Mouse (Mus musculus) forebrain, embryonic 13.5 days (tissue): ENCODE measurements at regions not wholly inside any gene's neighbourhood (a gene's known extent, or its start where the extent isn't known, plus 50 kb on each side); places are given as distances from the start of the nearest gene placed in this dataset.

Experiments
- ATAC-seq: fragments of 200-750 bp; cut with Nextera tagmentation; 2 replicates; pipeline ENCODE4 v1.8.0; 2017
- H3K27ac ChIP-seq: fragments of 300-500 bp; sonication (generic); 2 replicates; pipeline ENCODE4 v1.5.1; 2015; ENCODE audit warnings: inconsistent platforms, mild to moderate bottlenecking, moderate library complexity
- H3K27me3 ChIP-seq: fragments of 300-500 bp; sonication (generic); 2 replicates; pipeline ENCODE4 v1.6.1; 2015; ENCODE audit warnings: mild to moderate bottlenecking, inconsistent platforms
- H3K36me3 ChIP-seq: fragments of 300-500 bp; sonication (generic); 2 replicates; pipeline ENCODE4 v1.6.1; 2015; ENCODE audit warnings: mild to moderate bottlenecking, inconsistent platforms; ENCODE audit not compliant: poor library complexity, severe bottlenecking
- H3K4me1 ChIP-seq: fragments of 300-500 bp; sonication (generic); 2 replicates; pipeline ENCODE4 v1.6.1; 2015; ENCODE audit warnings: inconsistent platforms
- H3K4me2 ChIP-seq: fragments of 300-500 bp; sonication (generic); 2 replicates; pipeline ENCODE4 v1.6.1; 2015; ENCODE audit warnings: inconsistent platforms, mild to moderate bottlenecking, moderate library complexity
- H3K4me3 ChIP-seq: fragments of 300-500 bp; sonication (generic); 2 replicates; pipeline ENCODE4 v1.5.1; 2015; ENCODE audit warnings: mild to moderate bottlenecking, inconsistent platforms
- H3K9ac ChIP-seq: fragments of 300-500 bp; sonication (generic); 2 replicates; pipeline ENCODE4 v1.6.1; 2015; ENCODE audit warnings: mild to moderate bottlenecking, inconsistent platforms
- H3K9me3 ChIP-seq: fragments of 300-500 bp; sonication (generic); replicated peaks from 2 replicates; pipeline ENCODE4 v1.6.1; 2016; ENCODE audit warnings: inconsistent platforms
- WGBS: fragments of 180-500 bp; shearing (Covaris S2); methylation state at CpG from one replicate; pipeline ENCODE4 v1.1.7; 2015; 5-methylcytosine and 5-hydroxymethylcytosine counted together

- H3K27ac ChIP-seq: no peak overlapping the region
- 70% methylated on average over 8 of the region's 8 CpGs for WGBS
- no peak overlapping the region for H3K9ac ChIP-seq
- no peak for ATAC-seq
- H3K4me2 ChIP-seq: no peak overlapping the region
- H3K36me3 ChIP-seq: no peaks in the 10 kb centered on the region
- peaks cover 6% of the 10 kb centered on the region; the same call in 1 of the 2 replicates for H3K27me3 ChIP-seq
- H3K9me3 ChIP-seq: no peaks in the 10 kb centered on the region
- H3K4me1 ChIP-seq: peaks cover 5% of the 10 kb centered on the region
- H3K4me3 ChIP-seq: no peak overlapping the region
Measured at GRCm38 (mm10) chr11:22620912-22621705, 109.2 kb downstream of the Tmem17 start.

DNA sequence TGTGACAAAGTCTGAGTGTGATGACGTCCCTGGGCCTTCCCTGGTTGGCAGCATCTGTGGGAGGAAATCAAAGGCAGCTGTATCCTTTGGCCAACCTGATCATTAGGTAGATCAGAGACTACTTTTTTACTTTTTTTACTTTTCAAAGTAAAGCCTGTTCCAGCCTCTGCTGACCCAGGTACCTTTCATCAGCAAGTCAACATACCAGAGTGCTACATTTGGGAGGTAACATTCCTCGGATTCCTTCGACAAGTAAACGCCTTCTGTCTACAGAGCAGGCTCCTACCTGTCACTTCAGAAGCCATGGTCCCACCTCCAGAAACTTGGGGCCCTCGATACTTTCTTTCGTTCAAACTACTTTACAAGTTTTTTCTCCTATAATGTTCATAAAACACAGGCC lies 110.0 kb downstream of the Tmem17 start:
- ATAC-seq: no peak
- Histone ChIP-seq H3K9ac (no peak overlapping the region), H3K9me3 (no peaks in the 10 kb centered on the region), H3K4me1 (peaks cover 5% of the 10 kb centered on the region), H3K4me2 (no peak overlapping the region), H3K4me3 (no peak overlapping the region), H3K27me3 (peaks cover 6% of the 10 kb centered on the region; the same call in 1 of the 2 replicates), H3K27ac (no peak overlapping the region), H3K36me3 (no peaks in the 10 kb centered on the region)
- 73% methylated on average over 6 of the region's 6 CpGs for WGBS

DNA sequence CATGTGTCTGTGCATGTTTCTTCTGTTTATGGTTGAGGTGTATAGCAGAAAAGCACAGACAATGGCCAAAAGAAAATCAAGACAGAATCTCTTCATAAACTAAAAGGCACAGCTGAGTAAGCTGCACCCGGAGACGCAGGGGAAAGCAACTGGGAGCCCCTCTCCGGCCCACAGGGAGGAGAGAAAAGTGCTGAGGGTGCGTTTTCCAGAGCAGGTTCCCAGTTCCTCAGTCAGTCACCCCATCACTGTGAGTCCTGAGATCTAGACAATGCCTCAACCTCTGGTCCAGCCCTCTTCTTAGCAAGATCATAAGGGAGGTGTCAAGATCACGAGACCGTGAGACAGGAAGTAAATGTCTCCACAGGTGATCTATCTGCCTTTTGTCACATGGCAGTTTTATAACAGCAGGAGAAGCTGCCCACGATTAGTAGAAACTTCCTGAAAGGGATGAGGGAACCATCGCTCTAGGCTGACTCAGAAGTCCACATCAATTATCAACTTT lies 110.7 kb downstream of the Tmem17 start:
- 71% methylated on average over 8 of the region's 8 CpGs for WGBS
- Histone ChIP-seq H3K27ac (no peak overlapping the region), H3K9ac (no peak overlapping the region), H3K4me3 (no peak overlapping the region), H3K36me3 (no peaks in the 10 kb centered on the region), H3K27me3 (peaks cover 6% of the 10 kb centered on the region; the same call in 1 of the 2 replicates), H3K4me2 (no peak overlapping the region), H3K9me3 (no peaks in the 10 kb centered on the region), H3K4me1 (no peaks in the 10 kb centered on the region; the same call in 1 of the 2 replicates)
- no peak for ATAC-seq

- Histone ChIP-seq H3K27ac (no peak overlapping the region), H3K9me3 (no peaks in the 10 kb centered on the region), H3K4me3 (no peak overlapping the region), H3K27me3 (no peaks in the 10 kb centered on the region), H3K4me1 (no peaks in the 10 kb centered on the region), H3K4me2 (no peak overlapping the region), H3K9ac (no peak overlapping the region), H3K36me3 (no peaks in the 10 kb centered on the region)
- ATAC-seq: no peak
- WGBS: 94% methylated on average over 1 of the region's 1 CpGs
Measured at GRCm38 (mm10) chr11:22626407-22626806, 114.5 kb downstream of the Tmem17 start.

- no peak for ATAC-seq
- H3K27ac ChIP-seq: no peak overlapping the region
Measured at GRCm38 (mm10) chr11:22628497-22628896, 116.6 kb downstream of the Tmem17 start.

DNA sequence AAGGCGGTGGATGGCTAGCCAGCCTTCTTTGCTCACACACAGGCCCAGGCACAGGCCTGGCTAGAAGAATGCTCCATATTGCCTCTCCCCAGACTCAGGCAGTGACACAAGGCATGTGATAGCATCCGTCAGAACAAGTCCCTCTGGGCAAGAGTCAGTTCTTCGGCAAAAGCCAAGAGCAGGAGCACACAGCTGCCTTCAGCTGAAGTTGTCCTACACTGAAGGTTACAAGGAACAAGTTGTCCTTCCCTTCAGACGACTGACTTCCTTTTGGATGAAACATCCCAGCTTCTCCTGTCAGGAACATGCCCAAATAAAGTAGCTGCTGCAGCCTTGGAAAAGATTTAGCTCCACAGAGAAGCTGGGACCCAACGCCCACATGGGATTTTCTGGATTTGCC lies 117.1 kb downstream of the Tmem17 start:
- H3K27me3 ChIP-seq: no peaks in the 10 kb centered on the region
- no peak overlapping the region for H3K9ac ChIP-seq
- ATAC-seq: no peak
- no peak overlapping the region for H3K4me2 ChIP-seq
- H3K4me1 ChIP-seq: peaks cover 5% of the 10 kb centered on the region; the same call in 1 of the 2 replicates
- no peaks in the 10 kb centered on the region for H3K36me3 ChIP-seq
- WGBS: 84% methylated on average over 5 of the region's 5 CpGs
- no peak overlapping the region for H3K4me3 ChIP-seq
- no peak overlapping the region for H3K27ac ChIP-seq
- H3K9me3 ChIP-seq: no peaks in the 10 kb centered on the region

More at GRCm38 (mm10) chr11:22628497-22628896, 116.6 kb downstream of the Tmem17 start:
- Histone ChIP-seq H3K36me3 (no peaks in the 10 kb centered on the region), H3K9ac (no peak overlapping the region), H3K4me1 (peaks cover 5% of the 10 kb centered on the region; the same call in 1 of the 2 replicates), H3K27me3 (no peaks in the 10 kb centered on the region), H3K9me3 (no peaks in the 10 kb centered on the region), H3K4me2 (no peak overlapping the region), H3K4me3 (no peak overlapping the region)
- 89% methylated on average over 5 of the region's 5 CpGs for WGBS

DNA sequence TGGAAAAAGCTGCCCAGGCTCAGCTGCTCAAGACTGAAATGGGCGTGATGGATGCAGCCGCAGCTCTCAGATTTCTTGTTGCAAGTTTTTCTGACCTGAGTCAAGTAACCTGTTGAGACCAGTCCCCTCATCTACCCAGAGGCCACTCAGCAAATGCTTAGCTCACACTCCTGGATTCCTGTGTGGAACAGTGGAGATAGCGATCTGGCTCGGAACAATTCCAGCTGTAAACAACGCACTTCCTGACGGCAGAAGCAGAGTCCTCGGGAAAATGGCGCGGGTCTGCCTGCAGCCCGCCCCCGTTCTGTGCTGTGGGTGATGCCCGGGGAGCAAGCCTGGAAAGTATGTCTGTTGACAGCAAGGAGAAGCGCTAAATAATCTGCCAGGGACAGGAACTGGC lies 117.7 kb downstream of the Tmem17 start:
- no peak overlapping the region for H3K4me3 ChIP-seq
- no peaks in the 10 kb centered on the region for H3K36me3 ChIP-seq
- H3K9ac ChIP-seq: no peak overlapping the region; the same call in 1 of the 2 replicates
- H3K27ac ChIP-seq: no peak overlapping the region
- no peaks in the 10 kb centered on the region for H3K27me3 ChIP-seq
- peak overlapping the region; percentile 23 for H3K4me2 ChIP-seq
- ATAC-seq: no peak
- no peaks in the 10 kb centered on the region for H3K9me3 ChIP-seq
- H3K4me1 ChIP-seq: peaks cover 5% of the 10 kb centered on the region; the same call in 1 of the 2 replicates
- 35% methylated on average over 13 of the region's 13 CpGs for WGBS

GRCm38 (mm10) chr11:22629991-22630390 lies 118.1 kb downstream of the Tmem17 start:
- H3K9ac ChIP-seq: no peak overlapping the region; the same call in 1 of the 2 replicates
- no peak overlapping the region for H3K27ac ChIP-seq
- H3K4me2 ChIP-seq: peak overlapping the region; percentile 23
- 84% methylated on average over 4 of the region's 4 CpGs for WGBS
- no peaks in the 10 kb centered on the region for H3K9me3 ChIP-seq
- H3K4me3 ChIP-seq: no peak overlapping the region
- ATAC-seq: no peak
- H3K27me3 ChIP-seq: no peaks in the 10 kb centered on the region
- no peaks in the 10 kb centered on the region for H3K36me3 ChIP-seq
- H3K4me1 ChIP-seq: peaks cover 5% of the 10 kb centered on the region; the same call in 1 of the 2 replicates

DNA sequence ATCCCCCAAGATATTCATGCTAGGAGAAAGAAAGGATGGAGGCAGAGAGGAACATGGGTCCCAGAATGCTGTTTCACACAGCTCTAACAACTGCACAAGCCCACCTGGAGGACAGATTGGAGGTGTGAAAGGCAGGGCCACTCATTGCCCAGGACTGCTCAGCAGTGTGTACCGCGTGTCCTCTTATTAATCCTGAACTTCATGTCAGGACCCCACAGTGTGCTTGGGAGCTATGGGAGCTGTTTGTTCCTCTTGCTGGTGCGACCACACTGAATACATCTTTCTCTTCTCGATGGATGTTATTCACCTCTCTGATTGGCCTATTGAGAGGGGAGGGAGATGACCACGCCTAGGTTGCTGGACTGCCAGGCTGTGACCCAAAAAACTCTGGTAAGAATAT lies 119.1 kb downstream of the Tmem17 start:
- no peaks in the 10 kb centered on the region for H3K9me3 ChIP-seq
- H3K4me1 ChIP-seq: peaks cover 5% of the 10 kb centered on the region; the same call in 1 of the 2 replicates
- no peaks in the 10 kb centered on the region for H3K27me3 ChIP-seq
- 81% methylated on average over 5 of the region's 5 CpGs for WGBS
- no peak overlapping the region for H3K4me3 ChIP-seq
- no peak overlapping the region for H3K27ac ChIP-seq
- H3K36me3 ChIP-seq: no peaks in the 10 kb centered on the region
- no peak overlapping the region for H3K9ac ChIP-seq
- ATAC-seq: no peak
- H3K4me2 ChIP-seq: no peak overlapping the region

- Histone ChIP-seq H3K9ac (no peak overlapping the region), H3K36me3 (no peaks in the 10 kb centered on the region), H3K9me3 (no peaks in the 10 kb centered on the region), H3K4me2 (peak overlapping the region; percentile 44), H3K27ac (no peak overlapping the region), H3K4me3 (no peak overlapping the region), H3K4me1 (peaks cover 5% of the 10 kb centered on the region; the same call in 1 of the 2 replicates), H3K27me3 (no peaks in the 10 kb centered on the region)
- ATAC-seq: peak; percentile 72
- whole genome bisulfite sequencing: 6% methylated on average over 6 of the region's 6 CpGs
Measured at GRCm38 (mm10) chr11:22631606-22632313, 119.9 kb downstream of the Tmem17 start.

- ATAC-seq: peak; percentile 37; the same call in 1 of the 2 replicates
- Histone ChIP-seq H3K27ac (no peak overlapping the region), H3K4me2 (no peak overlapping the region), H3K4me1 (peaks cover 5% of the 10 kb centered on the region; the same call in 1 of the 2 replicates), H3K9me3 (no peaks in the 10 kb centered on the region), H3K9ac (no peak overlapping the region), H3K27me3 (no peaks in the 10 kb centered on the region), H3K4me3 (no peak overlapping the region), H3K36me3 (no peaks in the 10 kb centered on the region)
Measured at GRCm38 (mm10) chr11:22632314-22632700, 120.4 kb downstream of the Tmem17 start.

- Histone ChIP-seq H3K36me3 (no peaks in the 10 kb centered on the region), H3K4me2 (no peak overlapping the region), H3K4me1 (peaks cover 5% of the 10 kb centered on the region; the same call in 1 of the 2 replicates), H3K27me3 (no peaks in the 10 kb centered on the region), H3K27ac (no peak overlapping the region), H3K9me3 (no peaks in the 10 kb centered on the region), H3K4me3 (no peak overlapping the region), H3K9ac (no peak overlapping the region)
- WGBS: 82% methylated on average over 5 of the region's 5 CpGs
- no peak for ATAC-seq
Measured at GRCm38 (mm10) chr11:22632988-22633387, 121.1 kb downstream of the Tmem17 start.
